Mouse (Mus musculus) thymus, postnatal 0 days (tissue): ENCODE data around the gene Prr19. TPM values are rescaled to one million over a fixed set of nuclear protein-coding genes. Genes with fewer than 3 reads are reported as not detected.
A peak's percentile ranks its signal among the peaks of the same experiment; 100 is the strongest.
"Not testable (repeated sequence)": the region's sequence is repeated elsewhere in the genome, so short reads cannot be mapped to it uniquely, and the experiment has no call there.

Source experiments
- DNase-seq: peaks from one replicate; pipeline ENCODE4 v3.0.0-alpha.2; 2015; ENCODE audit warnings: low spot score
- polyA plus RNA-seq: library from polyadenylated mRNA; unstranded; fragments of >200 nt; fragmentation: Nextera tagmentation; extraction: Ambion mirVana; gene quantifications from 2 replicates; pipeline ENCODE4 v1.2.1, GENCODE M21; 2015

Prr19 gene
- polyA plus RNA-seq, 1 experiment from 2014 or later = 0.22 TPM

DNA sequence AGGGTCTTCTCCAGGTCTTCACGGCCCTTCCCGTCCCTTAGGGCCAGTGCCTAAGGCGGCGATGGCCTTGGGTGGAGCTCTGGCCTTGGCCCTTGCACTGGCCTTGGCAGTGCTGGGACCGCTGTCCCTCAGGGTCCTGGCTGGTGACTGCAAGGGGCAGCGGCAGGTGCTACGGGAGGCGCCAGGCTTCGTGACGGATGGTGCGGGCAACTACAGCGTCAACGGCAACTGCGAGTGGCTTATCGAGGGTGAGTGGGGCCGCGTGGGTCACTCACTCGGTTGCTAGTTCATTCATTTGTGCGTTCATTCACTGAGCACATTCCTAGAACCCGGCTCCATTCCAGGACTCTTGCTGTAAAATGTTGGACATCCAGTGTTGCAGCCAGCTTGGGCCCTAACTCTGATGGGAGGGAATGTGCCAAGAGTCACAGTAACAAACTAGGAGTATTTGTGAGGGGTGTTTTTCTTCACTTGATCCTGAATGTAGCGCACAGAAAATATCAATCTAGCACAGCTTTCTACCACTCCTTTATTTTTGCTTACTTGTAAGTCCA is 16.3 kb downstream of the Prr19 start:
- DNase-seq = no peak

DNA sequence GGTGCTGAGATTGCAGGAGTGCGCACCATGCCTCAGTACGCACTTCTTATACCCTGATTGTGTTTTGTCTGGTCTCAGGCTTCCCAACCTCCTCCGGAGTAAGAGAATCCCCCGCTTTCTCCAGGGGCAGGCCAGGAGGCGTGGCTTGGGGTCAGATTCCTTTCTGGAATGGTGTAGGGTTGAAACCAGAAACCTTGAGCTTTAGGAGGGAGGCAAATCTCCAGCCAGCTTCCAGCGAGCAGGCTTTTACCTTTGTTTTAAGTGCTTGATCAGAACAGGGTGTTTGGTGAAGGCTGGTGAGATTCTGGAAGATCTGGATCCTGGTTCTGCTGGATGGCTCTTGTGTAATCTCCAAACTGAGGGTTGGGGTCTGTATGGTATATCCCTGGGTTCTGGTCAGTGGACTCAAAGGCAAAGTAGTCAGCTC is 20.9 kb downstream of the Prr19 start:
- DNase-seq = no peak

- no peak for DNase-seq
Observed at GRCm38 (mm10) chr7:25323219-25323618, 22.0 kb downstream of the Prr19 start.

- not testable (repeated sequence) for DNase-seq
Observed at GRCm38 (mm10) chr7:25325431-25325830, 24.2 kb downstream of the Prr19 start.

DNA sequence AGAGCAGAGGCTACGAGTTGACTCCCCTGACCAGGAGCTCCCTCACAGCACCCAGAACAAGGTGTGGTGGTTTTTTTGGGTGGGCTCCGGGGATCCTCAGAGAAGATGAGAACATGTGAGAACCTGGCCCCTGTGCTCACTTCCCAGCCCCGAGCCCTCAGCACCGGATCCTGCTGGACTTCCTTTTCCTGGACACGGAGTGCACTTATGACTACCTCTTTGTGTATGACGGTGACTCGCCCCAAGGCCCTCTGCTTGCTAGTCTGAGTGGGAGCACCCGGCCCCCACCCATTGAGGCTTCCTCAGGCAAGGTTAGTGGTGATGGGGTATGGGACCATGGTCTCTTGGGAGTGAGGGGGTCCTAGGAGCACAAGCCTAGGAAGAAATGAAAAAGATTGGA is 25.0 kb downstream of the Prr19 start:
- no peak for DNase-seq

DNA sequence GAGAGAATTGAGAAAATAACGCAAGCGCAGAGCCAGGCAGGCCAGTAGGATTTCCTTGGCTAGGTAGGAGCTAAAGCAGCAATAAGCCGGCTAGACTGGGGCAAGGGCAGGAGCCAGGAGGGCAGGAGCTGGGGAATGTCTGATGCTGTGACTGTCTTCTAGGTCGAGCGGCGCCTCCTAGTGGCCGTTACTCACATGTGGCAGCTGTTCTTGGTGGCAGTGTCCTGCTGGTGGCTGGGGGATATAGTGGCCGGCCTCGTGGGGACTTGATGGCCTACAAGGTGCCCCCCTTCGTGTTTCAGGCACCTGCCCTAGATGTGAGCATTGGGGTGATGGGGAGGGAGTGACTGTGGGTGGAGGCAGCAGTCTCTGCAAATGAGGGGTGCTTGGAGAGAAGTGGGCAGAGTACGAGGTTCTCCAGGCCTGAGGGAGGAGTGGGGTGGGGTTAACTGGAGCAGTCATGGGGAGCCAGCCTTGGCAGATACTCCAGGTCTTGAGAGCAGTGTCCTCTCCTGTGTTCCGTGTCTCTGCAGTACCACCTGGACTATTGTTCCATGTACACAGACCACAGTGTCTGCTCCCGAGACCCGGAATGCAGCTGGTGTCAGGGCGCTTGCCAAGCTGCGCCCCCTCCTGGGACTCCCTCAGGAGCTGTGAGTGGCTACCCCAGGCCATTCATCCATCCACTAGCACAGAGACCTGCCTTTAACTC is 32.5 kb downstream of the Prr19 start:
- DNase-seq = peak; percentile 75

DNA sequence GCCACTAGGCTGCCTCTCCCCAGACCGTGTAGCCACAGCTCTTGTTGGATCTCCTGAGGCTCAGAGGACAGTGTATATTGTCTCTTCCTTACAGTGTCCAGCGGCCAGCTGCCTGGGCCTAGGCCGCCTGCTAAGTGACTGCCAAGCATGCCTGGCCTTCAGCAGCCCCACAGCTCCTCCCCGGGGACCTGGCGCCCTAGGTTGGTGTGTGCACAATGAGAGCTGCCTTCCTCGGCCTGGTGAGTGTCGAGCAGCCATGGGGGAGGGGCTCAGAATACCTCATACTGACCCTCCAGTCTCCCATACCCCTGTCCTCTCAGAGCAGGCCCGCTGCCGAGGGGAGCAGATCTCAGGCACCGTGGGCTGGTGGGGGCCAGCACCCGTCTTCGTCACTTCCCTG is 33.3 kb downstream of the Prr19 start:
- DNase-seq = no peak

DNA sequence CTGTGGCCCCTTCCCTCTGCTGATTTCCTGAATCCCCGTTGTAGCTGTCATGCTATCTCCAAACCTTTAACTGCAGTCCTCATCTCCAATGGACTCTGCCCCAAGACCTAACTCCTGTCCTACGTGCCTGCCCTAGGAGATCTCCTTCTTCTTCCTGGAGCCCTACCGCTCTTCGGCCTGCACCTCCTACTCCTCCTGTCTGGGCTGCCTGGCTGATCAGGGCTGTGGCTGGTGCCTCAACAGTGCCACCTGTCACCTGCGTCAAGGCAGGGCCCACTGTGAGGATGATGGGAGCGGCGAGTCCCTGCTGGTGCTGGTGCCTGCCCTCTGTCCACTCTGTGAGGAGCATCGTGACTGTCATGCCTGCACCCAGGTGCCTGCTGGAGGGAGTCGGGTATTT is 38.1 kb downstream of the Prr19 start:
- DNase-seq = no peak

- DNase-seq = no peak
Observed at GRCm38 (mm10) chr7:25341000-25341784, 40.0 kb downstream of the Prr19 start.

DNA sequence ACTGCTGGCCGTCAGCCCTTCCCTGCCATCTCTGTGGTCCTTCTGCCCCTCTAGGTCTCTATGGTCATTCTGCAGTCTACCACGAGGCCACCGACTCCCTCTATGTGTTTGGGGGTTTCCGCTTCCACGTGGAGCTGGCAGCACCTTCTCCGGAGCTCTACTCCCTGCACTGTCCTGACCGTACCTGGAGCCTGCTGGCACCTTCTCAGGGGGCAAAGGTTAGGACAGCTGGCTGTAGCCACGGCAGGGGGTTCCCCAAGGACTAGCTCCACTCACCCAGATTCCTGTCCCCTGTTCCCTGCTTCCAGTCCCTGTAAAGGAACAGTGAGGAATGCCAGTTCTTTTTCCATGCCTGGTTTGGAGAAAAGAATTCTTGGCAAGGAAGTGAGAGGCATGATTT is 47.6 kb downstream of the Prr19 start:
- DNase-seq = no peak

Other genes starting within 250 kb of the Prr19 start
- gene Grik5, start 229.1 kb upstream of the Prr19 start, polyA plus RNA-seq = 0.80 and 1.2 TPM in 2 replicates
- 18.1 and 20.8 TPM in 2 replicates for gene Zfp574, start 228.8 kb upstream of the Prr19 start, polyA plus RNA-seq
- 1.5 and 1.9 TPM in 2 replicates for gene Pou2f2, start 121.7 kb upstream of the Prr19 start, polyA plus RNA-seq
- 28.4 and 32.8 TPM in 2 replicates for gene Dedd2, start 80.8 kb upstream of the Prr19 start, polyA plus RNA-seq
- 2.7 and 3.1 TPM in 2 replicates for gene Zfp526, start 80.0 kb upstream of the Prr19 start, polyA plus RNA-seq
- 16.7 and 17.5 TPM in 2 replicates for gene Gsk3a, start 63.6 kb upstream of the Prr19 start, polyA plus RNA-seq
- gene Erf, start 50.6 kb upstream of the Prr19 start, polyA plus RNA-seq = 4.5 and 6.4 TPM in 2 replicates
- gene Cic, start 33.7 kb upstream of the Prr19 start, polyA plus RNA-seq = 28.4 and 37.2 TPM in 2 replicates
- 142 TPM in 2 replicates for gene Pafah1b3, start 3.4 kb upstream of the Prr19 start, polyA plus RNA-seq
- not detected in 2 replicates for gene Tmem145, start 4.7 kb downstream of the Prr19 start, polyA plus RNA-seq
- gene Megf8, start 15.8 kb downstream of the Prr19 start, polyA plus RNA-seq = 1.9 and 2.0 TPM in 2 replicates
- gene Cnfn, start 68.3 kb downstream of the Prr19 start, polyA plus RNA-seq = 4.1 and 11.4 TPM in 2 replicates
- gene Lipe, start 97.3 kb downstream of the Prr19 start, polyA plus RNA-seq = 7.5 and 8.4 TPM in 2 replicates
- gene Cxcl17, start 111.5 kb downstream of the Prr19 start, polyA plus RNA-seq = 1.0 and 2.0 TPM in 2 replicates
- gene Ceacam1, start 176.2 kb downstream of the Prr19 start, polyA plus RNA-seq = 2.0 and 2.5 TPM in 2 replicates
- gene Ceacam2, start 238.4 kb downstream of the Prr19 start, polyA plus RNA-seq = not detected in 2 replicates